Mouse (Mus musculus) CH12.LX (cell line): ENCODE data around the gene 1700028K03Rik. TPM values are rescaled to one million over a fixed set of nuclear protein-coding genes. Genes with fewer than 3 reads are reported as not detected.

Experiments used
- DNase-seq: peaks from one replicate; pipeline ENCODE4 v3.0.0-alpha.2; 2013; ENCODE audit errors: extremely low read depth
- H3K27ac ChIP-seq: 2 replicates; pipeline ENCODE4 v1.5.1; 2012; ENCODE audit warnings: low read depth, mild to moderate bottlenecking, control low read depth, moderate library complexity; ENCODE audit not compliant: insufficient read depth
- H3K27me3 ChIP-seq: replicated peaks from 2 replicates; pipeline ENCODE3; 2012; ENCODE audit warnings: inconsistent platforms
- H3K36me3 ChIP-seq, 2 experiments: replicated peaks in 1 of 2; 2 replicates each; pipeline versions ENCODE3 to v1.6.1; 2012; ENCODE audit warnings: inconsistent platforms in 1 of 2, low read length in 1 of 2, mild to moderate bottlenecking in 1 of 2, mixed read lengths in 1 of 2, moderate library complexity in 1 of 2; ENCODE audit not compliant: control insufficient read depth in 1 of 2, insufficient read depth in 1 of 2
- H3K4me1 ChIP-seq, 2 experiments: 2 replicates each; pipeline ENCODE4 v1.6.1; 2012; ENCODE audit warnings: inconsistent platforms in 1 of 2, moderate library complexity in 1 of 2; ENCODE audit not compliant: insufficient read depth in 2 of 2, control insufficient read depth in 1 of 2
- H3K4me2 ChIP-seq: 2 replicates; pipeline ENCODE4 v1.6.1; 2012; ENCODE audit warnings: low read depth, mild to moderate bottlenecking, control low read depth; ENCODE audit not compliant: poor library complexity, insufficient read depth, severe bottlenecking
- H3K4me3 ChIP-seq, 3 experiments: fragments of 150-350 bp in 1 of 3; sonication (generic) in 1 of 3; replicated peaks in 1 of 3; 2 replicates each; pipeline versions ENCODE3 to v1.5.1; 2011 to 2012; ENCODE audit warnings: low read depth in 2 of 3, low read length in 2 of 3, mild to moderate bottlenecking in 2 of 3, moderate library complexity in 2 of 3, control low read depth in 1 of 3, improper control_type of control experiment in 1 of 3, inconsistent platforms in 1 of 3, mixed read lengths in 1 of 3; ENCODE audit not compliant: poor library complexity in 1 of 3
- H3K79me2 ChIP-seq: replicated peaks from 2 replicates; pipeline ENCODE4 v1.6.1; 2012; ENCODE audit warnings: mild to moderate bottlenecking, moderate library complexity; ENCODE audit not compliant: control insufficient read depth, poor library complexity, insufficient read depth, severe bottlenecking; ENCODE audit errors: extremely low read depth
- H3K9ac ChIP-seq: 2 replicates; pipeline ENCODE4 v1.6.1; 2012; ENCODE audit warnings: low read depth, mild to moderate bottlenecking, control low read depth, moderate library complexity; ENCODE audit not compliant: insufficient read depth
- H3K9me3 ChIP-seq: replicated peaks from 2 replicates; pipeline ENCODE3; 2012; ENCODE audit warnings: low read length, inconsistent platforms, mixed read lengths
- CHD1 ChIP-seq: IDR thresholded peaks from 2 replicates; pipeline ENCODE4 v1.6.1; 2012; ENCODE audit warnings: low read depth, low read length, improper control_type of control experiment, inconsistent platforms
- CHD2 ChIP-seq: IDR thresholded peaks from 2 replicates; pipeline ENCODE4 v1.6.1; 2011; ENCODE audit warnings: low read length, improper control_type of control experiment
- CTCF ChIP-seq, 2 experiments: IDR thresholded peaks in 1 of 2; conservative IDR thresholded peaks in 1 of 2; 2 replicates each; pipeline ENCODE4 v1.5.1; 2011 to 2012; ENCODE audit warnings: low read depth in 2 of 2, low read length in 2 of 2, improper control_type of control experiment in 1 of 2, inconsistent platforms in 1 of 2, mild to moderate bottlenecking in 1 of 2, moderate library complexity in 1 of 2
- E2F4 ChIP-seq: IDR thresholded peaks from 2 replicates; pipeline ENCODE4 v1.6.1; 2011; ENCODE audit warnings: low read depth, low read length, improper control_type of control experiment; ENCODE audit not compliant: insufficient replicate concordance
- ELF1 ChIP-seq: IDR thresholded peaks from 2 replicates; pipeline ENCODE4 v1.6.1; 2014; ENCODE audit warnings: low read depth, mild to moderate bottlenecking, inconsistent platforms, low read length, improper control_type of control experiment
- EP300 ChIP-seq: IDR thresholded peaks from 2 replicates; pipeline ENCODE4 v1.6.1; 2011; ENCODE audit warnings: low read length, improper control_type of control experiment
- GABPA ChIP-seq: IDR thresholded peaks from 2 replicates; pipeline ENCODE4 v1.6.1; 2012; ENCODE audit warnings: low read depth, low read length, improper control_type of control experiment, inconsistent platforms; ENCODE audit not compliant: insufficient replicate concordance
- HCFC1 ChIP-seq: IDR thresholded peaks from 2 replicates; pipeline ENCODE4 v1.6.1; 2012; ENCODE audit warnings: low read depth, mild to moderate bottlenecking, inconsistent platforms, low read length, improper control_type of control experiment
- JUN ChIP-seq: IDR thresholded peaks from 2 replicates; pipeline ENCODE4 v1.6.1; 2011; ENCODE audit warnings: low read depth, mild to moderate bottlenecking, low read length, improper control_type of control experiment, moderate library complexity; ENCODE audit not compliant: insufficient read depth
- JUND ChIP-seq: conservative IDR thresholded peaks from 2 replicates; pipeline ENCODE4 v1.6.1; 2011; ENCODE audit warnings: low read depth, low read length, improper control_type of control experiment
- KAT2A ChIP-seq: IDR thresholded peaks from 2 replicates; pipeline ENCODE4 v1.6.1; 2012; ENCODE audit warnings: low read length, improper control_type of control experiment, inconsistent platforms; ENCODE audit not compliant: insufficient replicate concordance
- MAZ ChIP-seq: IDR thresholded peaks from 2 replicates; pipeline ENCODE4 v1.6.1; 2012; ENCODE audit warnings: low read depth, mild to moderate bottlenecking, inconsistent platforms, low read length, improper control_type of control experiment, moderate library complexity
- MEF2A ChIP-seq: IDR thresholded peaks from 2 replicates; pipeline ENCODE4 v1.6.1; 2014; ENCODE audit warnings: low read depth, mild to moderate bottlenecking, inconsistent platforms, low read length, improper control_type of control experiment, borderline replicate concordance
- MXI1 ChIP-seq: IDR thresholded peaks from 2 replicates; pipeline ENCODE4 v1.6.1; 2011; ENCODE audit warnings: mild to moderate bottlenecking, low read depth, low read length, improper control_type of control experiment
- MYC ChIP-seq: IDR thresholded peaks from 2 replicates; pipeline ENCODE4 v1.6.1; 2011; ENCODE audit warnings: low read depth, mild to moderate bottlenecking, improper control_type of control experiment, low read length
- NELFE ChIP-seq: IDR thresholded peaks from 2 replicates; pipeline ENCODE4 v1.6.1; 2011; ENCODE audit warnings: low read depth, low read length, improper control_type of control experiment
- PAX5 ChIP-seq: IDR thresholded peaks from 2 replicates; pipeline ENCODE4 v1.6.1; 2012; ENCODE audit warnings: low read length, inconsistent platforms, mixed read lengths
- POLR2A ChIP-seq: IDR thresholded peaks from 2 replicates; pipeline ENCODE4 v1.6.1; 2011; ENCODE audit warnings: low read depth, mild to moderate bottlenecking, improper control_type of control experiment, low read length
- SIN3A ChIP-seq: IDR thresholded peaks from 2 replicates; pipeline ENCODE4 v1.6.1; 2012; ENCODE audit warnings: low read length, improper control_type of control experiment, inconsistent platforms
- TBP ChIP-seq: conservative IDR thresholded peaks from 2 replicates; pipeline ENCODE4 v1.6.1; 2011; ENCODE audit warnings: low read depth, low read length, improper control_type of control experiment
- UBTF ChIP-seq: IDR thresholded peaks from 2 replicates; pipeline ENCODE4 v1.6.1; 2012; ENCODE audit warnings: low read depth, mild to moderate bottlenecking, inconsistent platforms, low read length, improper control_type of control experiment, moderate library complexity
- USF2 ChIP-seq: conservative IDR thresholded peaks from 2 replicates; pipeline ENCODE4 v1.6.1; 2011; ENCODE audit warnings: low read depth, low read length, improper control_type of control experiment
- ZKSCAN1 ChIP-seq: IDR thresholded peaks from 2 replicates; pipeline ENCODE4 v1.6.1; 2012; ENCODE audit warnings: low read depth, inconsistent platforms, low read length, improper control_type of control experiment, borderline replicate concordance
- ZMIZ1 ChIP-seq: IDR thresholded peaks from 2 replicates; pipeline ENCODE4 v1.6.1; 2012; ENCODE audit warnings: low read depth, mild to moderate bottlenecking, inconsistent platforms, low read length, improper control_type of control experiment
- dilution Hi-C: fragments of 300-500 bp; cut with MboI; formaldehyde crosslinking; loops from 2 replicates; pipeline ENCODE4 v1.14.3; 2020; ENCODE audit warnings: low sequenced_read_pairs; ENCODE audit not compliant: extremely low pct_unique_long_range_greater_than_20kb, extremely low pct_ligation_motif_present
- in situ Hi-C: fragments of 300-500 bp; cut with MboI; formaldehyde crosslinking; loops from 3 replicates; pipeline ENCODE4 v1.14.3; 2019; ENCODE audit warnings: low sequenced_read_pairs, low pct_ligation_motif_present, low pct_unique_long_range_greater_than_20kb, mixed read lengths
- polyA plus RNA-seq: library from polyadenylated mRNA; unstranded; fragments of >175 nt; gene quantifications from 2 replicates; pipeline ENCODE4 v1.2.1, GENCODE M21; 2012; ENCODE audit warnings: low read depth; ENCODE audit not compliant: insufficient read length
- total RNA-seq, 2 experiments: library from RNA; depleted of rRNA; stranded (reverse); fragments of 300-350 nt in 1 of 2; fragments of >200 nt in 1 of 2; gene quantifications; 2 replicates each; pipeline ENCODE4 v1.2.3; 2012 to 2014

1700028K03Rik gene
- total and polyA plus RNA-seq, 3 experiments: not detected

DNA sequence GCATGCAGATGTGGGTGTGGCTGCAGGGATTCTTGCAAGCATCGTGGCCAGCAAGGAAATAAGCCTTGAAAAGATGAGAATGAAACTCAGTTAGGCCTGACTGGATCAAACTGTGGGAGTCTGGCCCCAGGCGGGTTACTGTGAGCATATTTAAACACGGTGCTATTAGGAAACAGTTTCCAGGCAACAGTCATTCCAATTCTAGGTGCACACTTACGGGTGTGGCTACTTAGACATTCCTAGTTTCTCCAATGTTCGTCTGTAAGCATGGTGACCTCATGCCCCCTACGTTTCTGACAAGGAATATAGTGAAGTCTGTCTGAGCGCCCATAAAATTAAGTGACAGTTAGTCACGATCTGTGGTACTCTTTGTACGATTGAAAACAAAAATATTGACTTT, 43.5 kb upstream of the 1700028K03Rik start:
- no peak overlapping the region for H3K4me2 ChIP-seq
- dilution Hi-C loops: no loop called here

DNA sequence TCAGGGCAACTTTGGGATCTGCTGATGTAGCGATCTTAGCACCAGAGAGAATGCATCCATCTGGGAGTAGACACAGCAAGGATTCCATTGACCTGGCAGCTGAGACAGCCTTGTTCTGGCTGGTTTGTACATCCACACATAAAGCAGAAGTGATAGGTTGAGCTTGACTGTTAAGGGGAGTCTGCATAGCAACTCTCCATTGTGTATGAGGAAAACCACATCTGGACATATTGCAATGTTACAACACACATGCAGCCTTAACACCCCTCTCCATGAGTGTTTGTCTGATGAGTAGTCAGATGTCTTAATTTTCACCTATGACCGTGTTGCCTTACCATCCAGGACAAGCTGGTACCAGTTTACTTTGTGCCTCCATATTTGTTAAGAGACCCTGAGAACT, 42.0 kb upstream of the 1700028K03Rik start:
- Histone ChIP-seq H3K9me3 (peaks cover 4% of the 10 kb centered on the region), H3K79me2 (no peaks in the 10 kb centered on the region), H3K4me2 (no peak overlapping the region), H3K9ac (no peak overlapping the region), H3K4me1 (0 out of 4 replicates have a peak, but pooled peaks cover 0 to 3% of the 10 kb centered on the region in 2 experiments), H3K27me3 (no peaks in the 10 kb centered on the region), H3K4me3 (no peak overlapping the region), H3K36me3 (peaks cover 4 to 33% of the 10 kb centered on the region in 2 experiments), H3K27ac (no peak overlapping the region)
- no peak for TF ChIP-seq NELFE
- no peak for TF ChIP-seq ZKSCAN1
- no peak for TF ChIP-seq PAX5
- no peak for TF ChIP-seq TBP
- no peak for TF ChIP-seq ELF1
- no peak for TF ChIP-seq MEF2A
- TF ChIP-seq E2F4: no peak
- no peak for TF ChIP-seq MAZ
- TF ChIP-seq POLR2A: no peak
- TF ChIP-seq JUN: no peak
- no peak for TF ChIP-seq SIN3A
- TF ChIP-seq MYC: no peak
- TF ChIP-seq EP300: no peak
- dilution Hi-C loops: no loop called here
- no peak for DNase-seq
- in situ Hi-C loops: no loop called here

More for the DNA sequence above, 43.5 kb upstream of the 1700028K03Rik start:
- TF ChIP-seq UBTF (no peak), CTCF (conservative IDR thresholded peaks at IDR 0.05 in 1 of 2, IDR thresholded peaks at IDR 0.05 in 1 of 2; ENCODE audit: low read depth in 2 of 2, low read length in 2 of 2) (no peak), CHD2 (no peak), JUND (no peak), POLR2A (no peak), USF2 (no peak), GABPA (no peak), CHD1 (no peak), PAX5 (no peak), HCFC1 (no peak), MXI1 (no peak), ZMIZ1 (no peak), KAT2A (no peak)
- peaks cover 4% of the 10 kb centered on the region for H3K9me3 ChIP-seq
- no peak overlapping the region for H3K27ac ChIP-seq
- no peaks in the 10 kb centered on the region for H3K79me2 ChIP-seq
- peaks cover 4 to 29% of the 10 kb centered on the region in 2 experiments for H3K36me3 ChIP-seq
- no peak for DNase-seq
- in situ Hi-C loops: no loop called here
- 0 out of 4 replicates have a peak, but pooled peaks cover 0 to 3% of the 10 kb centered on the region in 2 experiments for H3K4me1 ChIP-seq
- no peaks in the 10 kb centered on the region for H3K27me3 ChIP-seq
- no peak overlapping the region for H3K4me3 ChIP-seq
- no peak overlapping the region for H3K9ac ChIP-seq
